Mouse (Mus musculus): ENCODE measurements around the gene Ciz1.

Ciz1 gene

GRCm38 (mm10) chr2:32315751-32316150, 36.4 kb upstream of the Ciz1 start:
- no peak for TF ChIP-seq GATA4 (IDR thresholded peaks at IDR 0.05; ENCODE audit: insufficient replicate concordance, low read length)

DNA sequence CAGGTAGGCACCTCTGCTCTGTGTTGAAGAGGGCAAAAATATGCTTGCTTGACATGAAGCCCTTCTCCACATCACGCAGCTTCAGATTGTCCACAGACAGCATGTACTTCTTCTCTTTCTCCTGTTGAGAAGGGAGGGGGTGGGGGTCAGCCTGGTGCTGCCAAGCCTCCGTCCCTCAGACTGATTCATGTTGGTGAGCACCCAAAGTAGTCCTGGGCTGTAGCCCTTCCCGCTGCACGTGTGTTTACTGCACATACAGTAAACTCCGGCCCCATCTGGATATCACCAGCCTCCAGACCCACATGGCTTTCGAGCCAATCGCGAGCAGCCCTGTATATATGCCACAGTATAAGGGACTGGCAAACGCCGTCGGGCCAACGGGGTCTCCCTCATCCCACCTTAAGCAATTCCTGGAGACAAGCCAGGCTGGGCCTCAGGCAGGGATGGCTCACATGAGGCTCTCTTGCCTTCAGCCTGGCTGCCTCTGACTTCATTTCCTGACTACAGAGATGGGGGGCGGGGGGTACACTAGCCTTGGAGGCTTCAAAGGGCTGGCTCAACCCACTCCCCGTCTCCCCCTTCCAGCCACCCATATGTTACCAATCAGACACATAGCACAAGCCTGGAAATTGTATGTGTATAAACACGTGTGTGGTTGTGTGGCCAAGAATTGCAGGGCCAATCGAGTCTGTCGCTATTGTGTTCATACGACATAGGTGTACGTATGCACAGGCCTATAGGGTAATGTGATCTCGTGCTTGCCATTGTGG, 35.1 kb upstream of the Ciz1 start:
- no peak for TF ChIP-seq GATA4 (IDR thresholded peaks at IDR 0.05; ENCODE audit: insufficient replicate concordance, low read length)

- TF ChIP-seq GATA4 (IDR thresholded peaks at IDR 0.05; ENCODE audit: insufficient replicate concordance, low read length) = no peak
These were observed 34.2 kb upstream of the Ciz1 start for GRCm38 (mm10) chr2:32317791-32318417.

GRCm38 (mm10) chr2:32318709-32319585, 33.2 kb upstream of the Ciz1 start:
- TF ChIP-seq GATA4 (IDR thresholded peaks at IDR 0.05; ENCODE audit: insufficient replicate concordance, low read length) = no peak

GRCm38 (mm10) chr2:32319586-32320580, 32.2 kb upstream of the Ciz1 start:
- TF ChIP-seq GATA4 (IDR thresholded peaks at IDR 0.05; ENCODE audit: insufficient replicate concordance, low read length) = no peak

DNA sequence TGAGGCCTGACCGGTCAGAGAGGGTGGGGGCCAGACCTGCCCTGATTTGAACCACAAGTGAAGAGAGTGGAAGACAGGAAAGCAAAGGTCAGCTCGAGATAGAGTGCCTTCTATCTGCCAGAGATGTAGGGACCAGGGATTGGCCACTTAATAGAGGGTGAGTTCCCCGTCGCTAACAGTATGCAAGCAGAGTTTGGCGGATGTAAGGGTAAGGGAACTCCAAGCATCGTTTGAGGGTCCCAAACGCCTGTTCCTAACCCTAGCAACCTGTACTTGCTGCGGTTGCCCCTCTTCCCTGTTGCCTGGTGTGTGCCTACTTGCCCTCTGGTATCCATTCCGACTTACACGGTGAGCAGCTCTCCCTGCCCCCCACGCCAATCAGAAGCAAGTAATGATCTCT, 31.4 kb upstream of the Ciz1 start:
- no peak for TF ChIP-seq GATA4 (IDR thresholded peaks at IDR 0.05; ENCODE audit: insufficient replicate concordance, low read length)

GRCm38 (mm10) chr2:32321591-32322298, 30.4 kb upstream of the Ciz1 start:
- TF ChIP-seq GATA4 (IDR thresholded peaks at IDR 0.05; ENCODE audit: insufficient replicate concordance, low read length) = no peak

- no peak for TF ChIP-seq GATA4 (IDR thresholded peaks at IDR 0.05; ENCODE audit: insufficient replicate concordance, low read length)
These were observed 29.1 kb upstream of the Ciz1 start for GRCm38 (mm10) chr2:32322754-32323741.

GRCm38 (mm10) chr2:32324322-32324721, 27.8 kb upstream of the Ciz1 start:
- TF ChIP-seq GATA4 (IDR thresholded peaks at IDR 0.05; ENCODE audit: insufficient replicate concordance, low read length) = no peak

DNA sequence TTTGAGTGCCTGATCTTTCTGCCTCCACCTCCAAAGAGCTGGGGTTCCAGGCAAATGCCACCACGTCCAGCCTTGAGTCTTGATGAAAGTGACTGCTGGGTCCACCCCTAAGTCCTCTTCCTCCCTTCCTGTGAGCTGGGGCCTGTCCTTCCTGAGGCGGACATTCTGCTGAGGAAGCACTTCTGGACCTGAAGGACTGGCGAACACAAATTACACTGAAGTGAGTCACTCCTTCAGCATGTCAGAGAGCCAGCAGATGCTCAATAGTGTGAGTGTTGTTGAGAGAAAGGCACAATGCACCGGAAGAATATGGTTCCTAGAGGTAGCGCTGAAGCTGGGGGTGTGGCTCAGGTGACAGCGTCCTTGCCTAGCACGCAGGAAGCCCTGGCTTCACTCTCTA, 26.8 kb upstream of the Ciz1 start:
- TF ChIP-seq GATA4 (IDR thresholded peaks at IDR 0.05; ENCODE audit: insufficient replicate concordance, low read length) = no peak

DNA sequence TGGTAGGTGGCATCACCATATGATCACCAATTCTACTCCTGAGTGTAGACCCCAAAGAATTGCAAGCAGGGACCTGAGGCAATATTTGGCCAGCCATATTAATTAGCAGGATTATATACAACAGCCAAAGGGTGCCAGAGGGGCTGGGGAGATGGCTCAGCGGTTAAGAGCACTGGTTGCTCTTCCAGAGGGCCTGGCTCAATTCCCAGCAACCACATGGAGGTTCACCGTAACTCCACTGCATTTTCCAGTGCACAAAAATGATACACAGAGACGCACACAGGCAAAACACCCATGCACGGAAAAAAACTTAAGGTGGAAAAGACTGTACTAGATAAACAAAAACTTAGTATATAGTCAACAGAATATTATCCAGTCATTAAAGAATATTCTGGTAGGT, 24.9 kb upstream of the Ciz1 start:
- TF ChIP-seq GATA4 (IDR thresholded peaks at IDR 0.05; ENCODE audit: insufficient replicate concordance, low read length) = no peak

GRCm38 (mm10) chr2:32328911-32329460, 23.1 kb upstream of the Ciz1 start:
- TF ChIP-seq GATA4 (IDR thresholded peaks at IDR 0.05; ENCODE audit: insufficient replicate concordance, low read length) = no peak
